Mouse (Mus musculus) spleen, adult 2 months (tissue): ENCODE measurements around the gene Mill2.

Experiments used
- CTCF ChIP-seq: fragments of 200-500 bp; IDR thresholded peaks from 2 replicates; pipeline ENCODE4 v1.5.1; 2011; ENCODE audit warnings: mild to moderate bottlenecking, inconsistent platforms; ENCODE audit not compliant: insufficient read depth, insufficient read length, insufficient replicate concordance; ENCODE audit errors: extremely low read depth
- POLR2A ChIP-seq: fragments of 200-500 bp; IDR thresholded peaks from 2 replicates; pipeline ENCODE4 v1.6.1; 2011; ENCODE audit warnings: low read depth, low read length, inconsistent platforms

DNA sequence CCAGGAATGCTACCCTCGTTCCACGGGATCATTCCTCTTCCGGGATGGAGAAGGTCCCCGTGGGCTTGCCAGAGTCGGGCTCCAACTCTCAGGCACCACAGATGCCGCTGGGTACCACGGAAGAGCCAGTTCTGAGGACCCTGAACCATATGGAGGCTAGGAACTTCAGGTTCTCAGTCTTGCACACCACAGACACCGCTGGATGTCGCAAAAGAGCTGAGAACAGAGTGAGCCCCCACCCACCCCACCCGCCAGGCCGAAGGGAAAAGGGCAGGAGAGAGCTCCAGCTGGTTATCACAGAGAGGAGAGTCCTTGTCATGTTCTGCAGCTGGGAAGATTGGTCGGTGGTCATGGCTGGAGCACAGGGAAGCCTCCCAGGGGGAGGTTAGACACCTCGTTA, 7.5 kb upstream of the Mill2 start:
- TF ChIP-seq CTCF = no peak
- TF ChIP-seq POLR2A = no peak
